Mouse (Mus musculus) thymus, adult 2 months (tissue): ENCODE results near the gene Acr. TPM values are rescaled to one million over a fixed set of nuclear protein-coding genes. Genes with fewer than 3 reads are reported as not detected.

Experiments
- DNase-seq: peaks from one replicate; pipeline ENCODE4 v3.0.0; 2021
- H3K27ac ChIP-seq: fragments of 200-500 bp; 2 replicates; pipeline ENCODE4 v1.5.1; 2012; ENCODE audit warnings: low read length, control low read depth; ENCODE audit not compliant: control insufficient read depth, insufficient read depth
- H3K27me3 ChIP-seq: fragments of 200-500 bp; 2 replicates; pipeline ENCODE4 v1.6.1; 2012; ENCODE audit warnings: mild to moderate bottlenecking, low read length, moderate library complexity, mixed read lengths; ENCODE audit not compliant: control insufficient read depth, insufficient read depth
- H3K36me3 ChIP-seq: fragments of 200-500 bp; 2 replicates; pipeline ENCODE4 v1.6.1; 2012; ENCODE audit warnings: mild to moderate bottlenecking, low read length, moderate library complexity; ENCODE audit not compliant: control insufficient read depth, insufficient read depth
- H3K4me1 ChIP-seq: fragments of 200-500 bp; replicated peaks from 2 replicates; pipeline ENCODE4 v1.6.1; 2012; ENCODE audit warnings: low read length; ENCODE audit not compliant: control insufficient read depth, insufficient read depth
- H3K4me3 ChIP-seq: fragments of 200-500 bp; 2 replicates; pipeline ENCODE4 v1.5.1; 2012; ENCODE audit warnings: mild to moderate bottlenecking, low read length, control low read depth, moderate library complexity; ENCODE audit not compliant: control insufficient read depth, insufficient read depth
- CTCF ChIP-seq: fragments of 200-500 bp; IDR thresholded peaks from 2 replicates; pipeline ENCODE4 v1.5.1; 2012; ENCODE audit warnings: mild to moderate bottlenecking, control low read depth, low read length, moderate library complexity, borderline replicate concordance; ENCODE audit not compliant: control insufficient read depth, poor library complexity, insufficient read depth; ENCODE audit errors: extremely low read depth
- POLR2A ChIP-seq: fragments of 200-500 bp; IDR thresholded peaks from 2 replicates; pipeline ENCODE4 v1.6.1; 2012; ENCODE audit warnings: mild to moderate bottlenecking, low read length, control low read depth, moderate library complexity; ENCODE audit not compliant: control insufficient read depth, poor library complexity, insufficient read depth; ENCODE audit errors: extremely low read depth
- WGBS: fragments of 180-500 bp; shearing (Covaris S2); methylation state at CpG from one replicate; pipeline ENCODE4 v1.1.7; 2018; 5-methylcytosine and 5-hydroxymethylcytosine counted together
- polyA plus RNA-seq: library from polyadenylated mRNA; depleted of rRNA; stranded (reverse); fragments of >200 nt; gene quantifications from 2 replicates; pipeline ENCODE4 v1.2.3, GENCODE M21; 2012

Gene Acr
- polyA plus RNA-seq, 1 experiment, result 0.16 TPM

DNA sequence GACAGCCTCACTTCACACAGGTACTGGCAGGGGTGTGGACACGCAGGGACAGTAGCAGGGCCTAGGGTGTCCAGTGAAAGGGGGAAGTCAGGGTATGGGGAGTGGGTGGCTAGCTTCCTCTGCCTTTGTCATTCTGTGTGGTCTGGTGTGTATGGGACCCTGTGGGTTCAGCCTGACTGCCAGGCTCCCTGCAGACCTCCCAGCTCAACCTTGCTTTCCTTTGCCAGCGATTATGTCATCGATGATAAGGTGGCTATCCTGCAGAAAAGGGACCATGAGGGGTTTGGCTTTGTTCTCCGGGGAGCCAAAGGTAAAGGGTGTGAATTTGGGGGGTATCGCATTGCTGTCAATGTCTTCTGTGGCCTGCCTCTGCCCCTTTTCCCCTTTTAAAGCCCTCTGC, 36.7 kb upstream of the Acr start:
- H3K4me1 ChIP-seq, result no peaks in the 10 kb centered on the region
- no peaks in the 10 kb centered on the region for H3K36me3 ChIP-seq
- 97% methylated on average over 5 of the region's 5 CpGs for WGBS
- H3K27me3 ChIP-seq, result no peaks in the 10 kb centered on the region
- H3K4me3 ChIP-seq, result no peak overlapping the region
- H3K27ac ChIP-seq, result no peak overlapping the region
- no peak for DNase-seq
- TF ChIP-seq POLR2A (no peak), CTCF (no peak)

DNA sequence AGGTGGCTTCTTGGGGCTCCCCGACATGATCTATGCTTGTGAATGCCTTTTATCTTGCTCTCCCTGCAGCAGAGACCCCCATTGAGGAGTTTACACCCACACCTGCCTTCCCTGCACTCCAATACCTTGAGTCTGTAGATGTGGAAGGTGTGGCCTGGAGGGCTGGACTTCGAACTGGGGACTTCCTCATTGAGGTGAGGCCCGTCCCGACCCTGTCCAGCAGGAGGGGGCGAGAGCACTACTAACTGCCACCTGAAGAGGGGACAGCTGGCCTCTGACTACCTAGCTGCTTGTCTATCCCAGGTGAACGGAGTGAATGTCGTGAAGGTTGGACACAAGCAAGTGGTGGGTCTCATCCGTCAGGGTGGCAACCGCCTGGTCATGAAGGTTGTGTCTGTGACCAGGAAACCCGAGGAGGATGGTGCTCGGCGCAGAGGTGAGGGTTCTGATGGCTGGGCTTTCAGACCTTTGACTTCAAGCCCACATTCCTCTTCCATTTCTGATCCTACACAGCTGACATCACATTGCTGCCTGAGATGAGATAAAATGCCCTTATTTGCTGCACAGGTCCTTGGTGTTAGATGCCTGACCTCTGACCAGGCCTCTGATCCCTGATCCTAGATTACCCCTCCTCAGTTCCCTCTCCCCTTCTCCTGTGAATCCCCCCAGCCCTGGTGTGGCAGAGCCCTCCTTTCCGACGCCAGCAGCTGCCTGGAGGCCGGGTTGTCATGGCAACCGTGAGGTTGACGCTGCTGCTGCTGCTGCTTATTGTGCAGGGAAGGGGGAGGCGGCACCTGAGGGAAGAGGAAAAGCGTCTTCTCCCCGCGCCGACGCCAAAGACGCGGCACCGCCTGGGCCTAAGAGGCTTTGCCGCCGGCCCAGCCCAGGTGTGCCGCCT, 35.9 kb upstream of the Acr start:
- 81% methylated on average over 29 of the region's 29 CpGs for WGBS
- TF ChIP-seq CTCF, result no peak
- no peak for TF ChIP-seq POLR2A

GRCm38 (mm10) chr15:89532924-89533842, 34.9 kb upstream of the Acr start:
- TF ChIP-seq CTCF, result no peak
- TF ChIP-seq POLR2A, result no peak
- no peak for DNase-seq
- WGBS, result 96% methylated on average over 23 of the region's 23 CpGs
- no peaks in the 10 kb centered on the region for H3K27me3 ChIP-seq
- H3K4me3 ChIP-seq, result no peak overlapping the region
- no peaks in the 10 kb centered on the region for H3K4me1 ChIP-seq
- H3K27ac ChIP-seq, result no peak overlapping the region
- H3K36me3 ChIP-seq, result no peaks in the 10 kb centered on the region

More for the DNA sequence above, 35.9 kb upstream of the Acr start:
- Histone ChIP-seq H3K4me1 (no peaks in the 10 kb centered on the region), H3K27me3 (no peaks in the 10 kb centered on the region), H3K4me3 (no peak overlapping the region), H3K36me3 (no peaks in the 10 kb centered on the region), H3K27ac (no peak overlapping the region)
- DNase-seq, result no peak

DNA sequence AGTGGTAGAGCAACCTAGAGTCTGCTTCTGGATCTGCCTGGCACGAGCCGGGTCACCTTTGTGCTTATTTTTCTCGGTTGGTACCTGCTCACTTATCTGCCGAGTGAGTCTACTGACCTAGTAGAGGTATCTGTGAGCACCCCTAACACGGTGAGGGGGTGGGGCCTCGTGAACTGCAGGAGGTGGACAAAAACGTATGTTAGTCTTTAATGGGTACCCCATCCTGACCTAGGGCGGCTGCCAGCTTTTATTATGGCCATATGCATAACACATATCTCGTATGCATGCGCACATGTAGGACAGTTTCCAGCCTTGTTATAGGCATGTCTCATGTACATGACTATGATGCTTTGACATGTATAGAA, 34.3 kb upstream of the Acr start:
- DNase-seq, result no peak
- whole genome bisulfite sequencing, result 92% methylated on average over 10 of the region's 10 CpGs
- Histone ChIP-seq H3K4me1 (no peaks in the 10 kb centered on the region), H3K36me3 (no peaks in the 10 kb centered on the region), H3K27me3 (no peaks in the 10 kb centered on the region), H3K4me3 (no peak overlapping the region), H3K27ac (no peak overlapping the region)
- TF ChIP-seq CTCF (no peak), POLR2A (no peak)

DNA sequence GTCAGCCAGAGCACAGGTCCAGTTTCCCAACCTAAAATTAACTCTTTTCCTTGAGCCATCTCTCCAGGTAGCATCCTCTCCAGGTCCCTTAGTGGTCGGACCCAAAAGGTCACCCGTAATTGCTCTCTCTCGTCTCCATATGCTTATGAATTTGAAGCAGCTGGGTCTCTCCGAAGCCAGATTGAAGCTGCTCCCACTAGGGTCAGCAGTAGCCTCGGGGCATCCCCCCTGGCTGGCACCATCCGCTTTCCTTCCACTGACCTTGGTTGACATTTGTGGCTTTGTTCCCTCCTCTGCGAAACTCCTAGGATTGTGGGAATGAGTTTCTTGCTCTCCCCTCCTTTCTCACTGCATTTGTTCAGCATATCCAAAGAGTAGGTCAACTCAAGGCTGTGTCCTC, 24.0 kb upstream of the Acr start:
- Histone ChIP-seq H3K36me3 (no peaks in the 10 kb centered on the region), H3K4me1 (no peaks in the 10 kb centered on the region), H3K27ac (no peak overlapping the region), H3K4me3 (no peak overlapping the region), H3K27me3 (no peaks in the 10 kb centered on the region)
- WGBS, result 97% methylated on average over 7 of the region's 7 CpGs
- no peak for DNase-seq
- no peak for TF ChIP-seq CTCF
- no peak for TF ChIP-seq POLR2A

- no peaks in the 10 kb centered on the region for H3K4me1 ChIP-seq
- H3K36me3 ChIP-seq, result no peaks in the 10 kb centered on the region
- 97% methylated on average over 8 of the region's 8 CpGs for WGBS
- no peaks in the 10 kb centered on the region for H3K27me3 ChIP-seq
- no peak overlapping the region for H3K27ac ChIP-seq
- no peak overlapping the region for H3K4me3 ChIP-seq
- DNase-seq, result no peak
- TF ChIP-seq POLR2A, result no peak
- TF ChIP-seq CTCF, result no peak
Observed at GRCm38 (mm10) chr15:89547321-89547720, 20.8 kb upstream of the Acr start.
